Mouse (Mus musculus) c-Kit-positive CD71-positive TER-119-positive erythroid progenitor cells, embryonic 14.5 days (primary cell): ENCODE data around the gene Rasgef1a.

Source experiments
- DNase-seq: peaks from one replicate; pipeline ENCODE4 v3.0.0-alpha.2; 2013; ENCODE audit warnings: low spot score

Rasgef1a gene

DNA sequence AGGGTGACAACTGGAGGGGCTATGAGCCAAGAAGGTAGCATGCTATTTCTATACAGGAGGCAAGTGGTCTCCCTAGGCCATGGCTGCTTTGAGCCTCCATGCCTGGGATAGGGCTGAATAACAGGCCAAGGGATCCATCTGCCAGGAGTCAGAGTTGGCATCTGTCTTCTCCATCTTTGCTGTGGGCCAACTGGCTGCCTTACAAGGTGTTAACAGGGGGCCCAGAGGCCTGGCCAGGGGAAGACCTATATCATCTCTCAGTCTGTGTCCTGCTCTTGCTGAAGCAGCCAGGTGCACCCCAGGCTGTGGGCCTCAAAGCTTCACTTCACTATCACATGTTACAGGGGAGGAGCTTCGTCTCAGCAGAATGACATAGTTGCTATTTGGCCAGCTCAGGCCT is 60.9 kb downstream of the Rasgef1a start:
- no peak for DNase-seq

DNA sequence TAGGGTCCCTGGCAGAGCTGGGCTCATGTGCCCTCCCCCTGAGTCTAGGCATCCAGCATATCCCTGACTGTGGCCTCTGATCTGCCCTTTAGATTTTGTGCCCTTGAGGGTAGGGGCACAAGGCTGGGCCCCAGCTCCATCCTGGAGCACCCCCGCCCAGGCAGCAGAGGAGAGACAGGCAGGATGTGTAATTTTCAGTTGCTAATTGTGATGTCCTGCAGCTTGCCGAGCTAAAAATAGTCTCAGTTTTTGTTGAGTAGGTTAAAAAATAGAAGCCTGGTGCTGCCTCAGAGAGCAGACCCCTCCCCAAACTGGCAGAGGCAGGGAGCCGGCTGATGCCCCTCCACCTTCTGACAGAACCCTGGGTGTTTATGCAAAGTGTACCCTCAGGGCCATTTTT is 62.9 kb downstream of the Rasgef1a start:
- DNase-seq: no peak

DNA sequence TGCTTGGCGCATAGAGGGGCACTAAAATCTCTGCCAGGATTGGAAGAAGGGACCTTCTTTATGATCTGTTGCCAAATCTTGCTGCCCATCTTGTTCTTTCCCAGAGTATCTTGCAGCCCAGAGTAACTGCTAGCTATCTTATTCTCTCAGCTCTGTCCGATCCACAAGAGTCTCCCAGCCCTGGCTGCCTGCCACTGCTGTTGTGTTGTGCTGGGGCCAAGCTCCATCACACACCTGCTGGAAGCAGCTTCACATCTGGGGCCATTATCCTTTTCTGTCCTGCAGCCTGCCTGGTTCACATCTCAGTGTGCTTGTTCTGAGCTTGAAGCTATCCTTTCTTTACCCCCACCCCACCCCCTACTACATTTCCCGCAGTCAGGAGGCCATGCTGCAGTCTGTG is 65.0 kb downstream of the Rasgef1a start:
- DNase-seq: no peak

DNA sequence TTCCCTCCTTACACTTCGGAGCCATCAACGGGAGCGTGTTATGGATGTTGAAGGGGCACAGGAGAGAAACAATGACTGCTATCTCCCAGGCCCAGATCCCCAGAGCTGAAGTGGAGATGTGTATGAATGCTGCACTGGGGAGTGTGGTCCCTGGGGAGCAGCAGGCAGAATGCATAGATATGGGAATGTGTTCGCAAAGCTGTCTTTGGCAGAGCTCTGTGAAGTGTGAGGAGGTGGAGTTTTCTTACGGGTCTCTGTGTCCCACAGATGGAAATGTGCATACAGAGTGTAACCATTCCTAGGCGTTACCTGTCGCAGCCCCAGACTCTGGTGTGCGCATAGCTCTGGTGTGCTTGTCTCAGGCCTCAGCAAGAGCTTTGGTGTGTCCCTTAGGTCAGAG is 65.5 kb downstream of the Rasgef1a start:
- DNase-seq: no peak

DNA sequence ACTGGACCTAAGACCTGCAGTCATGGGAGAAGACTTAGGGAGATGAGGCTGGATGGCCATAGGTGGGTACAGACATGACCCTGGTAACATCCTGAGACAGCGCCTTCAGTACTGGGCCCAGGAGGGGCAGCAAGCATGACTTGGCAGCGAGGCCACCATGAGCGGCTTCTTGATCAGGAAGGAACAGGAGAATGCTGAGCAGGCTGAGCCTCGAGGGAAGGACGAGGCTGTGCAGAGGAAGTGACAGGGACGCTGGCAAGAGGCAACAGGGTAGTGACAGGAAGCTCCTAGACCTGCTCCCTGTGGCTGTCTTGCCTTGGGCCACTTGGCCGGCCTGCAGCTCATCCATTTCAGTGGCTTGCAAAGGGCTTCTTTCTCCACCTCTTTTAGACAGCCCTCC is 66.2 kb downstream of the Rasgef1a start:
- no peak for DNase-seq

DNA sequence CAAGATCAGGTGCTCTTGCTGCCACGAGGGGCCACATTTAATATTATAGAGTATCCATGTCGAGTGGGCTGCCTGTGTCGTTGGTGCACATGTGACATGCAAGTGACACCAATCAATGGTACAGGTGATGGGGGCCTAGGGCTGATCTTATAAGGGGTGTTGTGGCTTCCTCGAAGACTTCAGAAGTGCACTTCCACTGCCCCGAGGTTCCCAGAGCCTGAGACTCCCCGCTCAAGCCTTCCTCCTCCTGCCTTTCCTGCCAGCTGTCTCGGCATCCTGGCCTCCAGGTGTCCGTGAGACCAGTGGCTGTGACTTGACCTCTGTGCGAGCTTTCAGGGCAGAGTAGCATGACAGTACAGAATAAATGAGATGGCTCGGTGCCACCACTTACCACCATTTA is 67.5 kb downstream of the Rasgef1a start:
- no peak for DNase-seq

DNA sequence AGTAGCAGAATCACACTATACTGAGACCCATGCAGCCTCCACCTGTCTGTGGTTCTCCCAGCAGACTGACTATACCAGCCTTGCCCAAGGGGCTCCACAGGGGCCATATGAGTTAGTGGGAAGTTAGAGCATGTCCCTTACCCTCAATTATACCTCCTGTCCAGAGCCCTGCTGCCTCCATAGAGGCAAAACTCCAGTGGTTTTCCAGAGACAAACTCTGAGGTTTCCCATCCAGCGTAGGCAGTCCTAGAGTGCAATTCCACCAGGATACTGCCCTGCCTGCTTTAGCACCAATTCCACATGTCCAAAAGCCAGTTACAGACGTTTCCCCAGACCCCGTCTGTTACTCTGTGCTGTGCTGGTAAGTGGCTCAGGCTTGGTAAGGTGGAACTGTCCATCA is 68.1 kb downstream of the Rasgef1a start:
- DNase-seq: no peak

DNA sequence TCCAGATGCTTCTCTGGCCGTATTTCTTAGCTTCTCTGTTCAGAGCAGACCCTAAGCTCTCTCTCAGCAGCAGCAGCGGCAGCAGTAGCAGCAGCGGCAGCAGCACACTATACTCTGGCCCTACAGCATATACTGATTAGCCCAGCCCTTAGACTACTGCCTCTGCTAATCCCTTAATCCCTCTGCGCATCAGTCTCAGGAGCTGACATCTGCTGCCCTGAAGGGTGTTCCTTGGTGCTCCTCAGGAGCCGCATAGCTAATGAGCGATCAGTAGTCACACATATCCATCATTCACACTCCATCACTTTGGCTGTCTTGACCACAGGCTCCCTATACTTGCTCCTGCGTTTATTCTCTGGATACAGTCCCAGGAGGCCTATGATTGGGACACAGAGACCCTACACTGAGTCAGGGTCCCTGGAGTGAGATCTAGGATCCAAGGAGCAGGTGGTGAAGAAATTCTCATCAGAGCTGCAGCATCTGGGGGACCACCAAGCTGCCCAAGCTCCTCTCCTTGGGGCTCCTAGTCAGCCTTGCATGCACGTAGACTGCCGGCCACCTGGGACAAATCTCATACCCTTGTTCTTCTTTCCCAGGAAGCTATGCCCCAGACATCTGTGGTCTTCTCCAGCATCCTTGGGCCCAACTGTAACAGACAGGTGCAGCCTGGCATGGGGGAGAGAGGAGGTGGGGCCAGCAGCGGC is 68.7 kb downstream of the Rasgef1a start:
- no peak for DNase-seq

DNA sequence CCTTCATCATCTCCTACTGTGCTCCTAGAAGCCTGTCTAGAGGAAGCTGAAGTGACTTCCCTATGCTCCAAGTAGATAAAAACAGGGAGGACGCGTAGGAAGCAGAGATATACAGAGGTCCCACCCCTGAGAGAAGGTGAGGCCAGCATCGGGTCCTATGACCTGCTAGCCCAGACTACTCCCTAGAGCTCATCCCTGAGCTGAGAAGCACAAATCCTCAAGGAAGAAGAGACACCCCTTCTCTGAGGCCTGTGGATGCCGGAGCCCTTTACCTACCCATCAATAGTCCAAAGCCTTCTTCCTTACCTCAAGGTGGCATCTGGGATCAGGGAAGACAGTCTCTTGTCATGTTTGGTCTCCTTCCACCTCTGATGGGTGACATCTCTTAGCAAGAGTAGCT is 69.5 kb downstream of the Rasgef1a start:
- DNase-seq: no peak

DNA sequence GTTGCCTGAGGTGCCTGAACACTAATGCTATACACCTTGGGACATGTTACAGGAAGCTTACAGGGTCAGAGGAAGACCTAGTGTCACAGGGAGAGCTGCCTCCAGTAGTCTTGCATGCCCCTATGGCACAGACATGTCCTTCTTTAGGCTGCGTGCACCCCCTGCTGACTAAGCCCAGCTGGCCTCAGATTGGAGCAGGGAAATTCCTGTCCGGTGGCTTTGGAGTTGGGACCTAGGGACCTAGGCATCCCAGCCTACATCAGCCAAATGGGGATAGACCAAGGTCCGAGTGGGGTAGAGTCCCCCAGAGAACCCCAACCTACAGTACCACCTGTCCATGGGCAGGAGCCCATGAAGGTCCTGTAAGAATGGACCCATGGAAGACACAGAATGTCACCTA is 71.1 kb downstream of the Rasgef1a start:
- DNase-seq: no peak

DNA sequence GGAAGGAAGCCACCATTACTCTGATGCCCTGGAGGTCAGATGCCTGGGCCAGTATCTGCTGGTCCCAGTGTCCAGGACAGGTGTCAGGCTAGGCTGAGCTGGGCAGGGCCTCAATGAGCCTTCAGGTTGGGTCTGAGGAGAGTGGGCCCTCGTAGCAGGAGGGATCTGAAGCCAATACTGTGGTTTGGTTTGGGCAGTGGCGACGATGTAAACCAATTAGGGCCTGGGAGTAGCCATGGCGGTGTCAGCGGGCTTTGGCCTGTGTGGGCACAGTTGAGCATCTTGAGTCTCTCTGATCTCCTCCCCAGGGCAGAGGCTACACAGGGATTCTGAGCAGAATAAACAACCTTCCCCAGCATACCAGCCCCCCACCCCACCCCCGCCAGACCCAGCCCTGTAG is 72.4 kb downstream of the Rasgef1a start:
- no peak for DNase-seq

DNA sequence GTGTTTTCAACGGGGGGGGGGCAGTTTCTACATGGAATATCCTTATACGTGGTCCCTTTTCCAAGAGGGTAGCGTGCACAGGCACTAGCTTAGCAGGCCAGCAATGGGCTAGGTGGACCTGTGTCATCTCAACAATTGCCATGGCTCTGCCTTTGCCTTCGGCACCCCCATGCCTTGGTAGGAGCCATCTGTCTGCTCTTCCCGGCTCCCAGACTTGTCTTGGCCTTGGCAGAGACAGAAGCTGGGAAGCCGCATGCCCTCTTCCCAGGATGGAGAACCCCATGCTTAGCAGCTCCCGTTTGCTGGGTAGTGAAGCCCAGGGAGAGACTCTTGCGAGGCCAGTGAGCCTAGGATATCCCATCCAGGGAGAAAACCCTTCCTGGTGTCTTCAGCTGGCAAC is 73.4 kb downstream of the Rasgef1a start:
- no peak for DNase-seq

DNA sequence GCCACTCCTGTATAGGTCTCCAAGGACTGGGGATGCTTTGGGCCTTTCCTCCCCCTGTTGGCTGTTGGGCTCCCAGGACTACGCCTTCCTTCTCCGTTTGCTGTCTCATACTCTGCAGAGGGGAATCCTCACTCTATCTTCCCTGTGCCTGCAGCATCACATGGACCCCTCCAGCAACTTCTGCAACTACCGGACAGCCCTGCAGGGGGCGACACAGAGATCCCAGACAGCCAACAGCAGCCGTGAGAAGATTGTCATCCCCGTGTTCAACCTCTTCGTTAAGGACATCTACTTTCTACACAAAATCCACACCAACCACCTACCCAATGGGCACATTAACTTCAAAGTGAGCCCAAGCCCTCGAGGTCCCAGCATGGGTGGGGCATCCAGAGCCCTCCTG is 76.7 kb downstream of the Rasgef1a start:
- peak; percentile 4 for DNase-seq

DNA sequence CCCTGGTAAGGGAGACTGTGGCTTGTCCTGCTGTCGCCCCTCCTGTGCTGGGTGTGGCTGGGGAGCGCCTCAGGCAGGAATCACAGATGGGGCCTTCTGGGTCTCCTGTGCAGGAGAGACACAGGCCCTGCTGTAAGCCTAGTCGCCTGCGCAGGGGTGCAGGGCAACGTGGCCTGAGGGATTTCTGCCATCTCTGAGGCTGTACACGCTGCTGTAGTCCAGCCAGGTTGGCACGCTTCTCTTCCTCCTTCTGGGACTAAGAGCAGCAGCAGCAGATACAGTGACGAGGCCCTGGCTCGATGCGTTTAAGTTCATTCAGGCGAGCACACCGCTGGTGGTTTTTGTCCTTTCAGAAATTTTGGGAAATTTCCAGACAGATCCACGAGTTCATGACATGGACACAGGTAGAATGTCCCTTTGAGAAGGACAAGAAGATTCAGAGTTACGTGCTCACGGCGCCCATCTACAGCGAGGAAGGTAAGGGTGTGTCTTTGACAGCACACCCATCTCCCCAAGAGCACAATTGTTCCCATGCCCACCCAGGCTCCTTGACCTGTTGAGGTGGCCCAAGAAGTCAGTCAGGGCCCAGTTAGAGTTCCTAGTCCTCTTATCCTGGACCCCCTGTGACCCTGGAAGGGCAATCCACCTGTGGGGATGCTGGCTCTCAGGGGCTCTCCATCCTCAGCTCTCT is 77.7 kb downstream of the Rasgef1a start:
- no peak for DNase-seq

DNA sequence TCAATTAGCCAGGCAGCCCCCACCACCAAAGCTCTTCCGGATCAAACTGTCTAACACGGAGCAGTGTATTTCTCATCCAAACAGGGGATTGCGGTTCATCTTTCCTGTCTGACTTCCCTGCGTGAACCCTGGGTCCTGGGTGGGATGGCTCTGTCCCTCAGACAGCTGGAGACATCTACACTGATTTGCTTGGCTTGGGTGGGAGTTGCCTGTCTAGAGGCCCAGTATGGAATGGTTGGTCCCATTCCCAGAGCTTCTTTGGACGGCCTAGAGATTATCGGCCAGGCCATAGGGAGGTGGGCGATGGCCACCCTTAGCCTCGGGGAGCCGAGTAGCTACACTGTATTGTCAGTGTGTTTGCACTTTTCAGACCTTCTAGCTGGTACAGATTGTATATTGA is 79.6 kb downstream of the Rasgef1a start:
- DNase-seq: no peak

DNA sequence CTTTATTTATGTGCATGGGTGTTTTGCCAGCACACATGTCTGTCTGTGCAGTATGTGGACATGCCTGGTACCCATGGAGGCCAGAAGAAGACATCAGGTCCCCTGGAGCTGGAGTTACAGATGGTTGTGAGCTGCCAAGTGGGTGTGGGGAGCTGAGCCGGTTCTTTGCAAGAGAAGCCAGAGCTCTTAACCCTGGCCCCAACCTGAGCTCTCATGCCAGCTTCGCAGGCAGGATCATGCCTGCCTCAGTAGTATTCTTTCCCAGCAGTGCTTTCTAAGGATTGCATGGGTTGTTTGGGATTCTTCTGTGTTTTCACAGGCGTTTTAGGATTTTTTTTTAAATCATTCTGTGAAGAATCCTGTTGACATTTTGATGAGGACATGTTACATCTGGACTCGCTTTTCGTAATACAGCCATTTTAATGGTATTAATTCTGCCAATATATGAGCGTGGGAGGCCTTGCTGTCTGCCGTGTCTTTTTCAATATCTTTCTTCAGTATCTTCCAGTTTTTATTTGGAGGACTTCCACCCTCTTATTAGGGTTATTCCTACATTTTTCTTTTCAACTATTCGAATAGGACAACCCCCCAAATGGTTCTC is 86.6 kb downstream of the Rasgef1a start:
- no peak for DNase-seq

DNA sequence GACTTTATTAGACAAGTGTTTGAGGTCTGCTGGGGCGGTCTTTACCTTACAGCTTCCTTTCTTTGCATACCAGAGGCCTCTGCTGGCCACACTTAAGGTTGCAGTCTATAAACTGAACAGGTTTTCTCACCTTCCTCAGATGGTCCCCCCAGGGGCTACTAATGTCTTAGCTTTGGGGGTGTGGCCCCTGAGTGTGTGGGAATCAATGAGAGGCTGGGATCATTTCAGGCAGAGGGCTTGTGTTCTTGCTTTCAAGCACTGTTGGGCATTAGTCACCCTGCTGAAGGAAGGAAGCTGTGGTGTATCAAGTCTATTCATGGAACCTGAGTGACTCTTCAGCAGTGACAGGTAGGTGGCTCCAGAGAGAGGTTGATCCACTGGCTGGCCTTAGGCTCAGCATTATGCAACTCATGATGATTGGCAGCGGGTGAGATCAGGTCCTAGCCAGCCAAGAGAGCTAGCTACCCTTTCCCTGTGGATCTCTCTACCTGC is 88.1 kb downstream of the Rasgef1a start:
- DNase-seq: no peak

DNA sequence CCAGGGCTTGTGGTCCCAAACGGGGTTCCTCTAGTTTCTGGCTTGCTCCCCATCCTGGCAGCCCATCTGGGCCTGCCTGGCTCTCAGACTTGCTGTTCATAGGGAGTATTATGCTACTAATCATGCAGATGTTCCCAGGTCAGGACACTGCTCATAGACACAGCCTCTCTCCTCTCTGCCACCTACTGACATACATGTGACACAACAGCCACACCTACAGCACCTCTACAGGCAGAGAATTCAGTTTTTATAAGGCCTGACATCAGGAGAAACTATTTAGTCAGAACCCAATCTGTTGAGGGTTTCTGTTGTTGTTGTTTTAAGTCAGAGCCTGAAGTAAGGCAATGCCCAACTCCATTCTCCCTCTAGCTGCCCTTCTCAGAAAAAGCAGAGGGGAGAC is 100.6 kb downstream of the Rasgef1a start:
- DNase-seq: no peak

DNA sequence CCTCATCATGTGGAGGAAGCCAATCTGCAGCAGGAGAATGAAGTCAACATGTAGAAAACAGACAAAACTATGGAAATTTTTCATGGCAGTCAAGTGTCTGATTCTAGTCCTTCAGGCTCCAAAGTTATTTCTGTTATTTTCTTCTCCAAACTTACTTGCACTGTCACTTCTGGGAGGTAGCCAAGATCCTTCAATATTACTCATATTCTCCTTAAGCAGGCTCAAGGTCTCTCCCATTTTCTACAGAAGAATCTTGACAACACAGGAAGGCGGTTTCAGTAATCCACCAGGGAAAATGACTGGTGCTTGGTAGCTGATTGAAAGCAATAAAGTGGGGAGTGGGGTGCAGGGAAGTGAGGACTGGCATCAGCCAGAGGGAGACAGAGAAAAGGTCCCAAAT is 111.5 kb downstream of the Rasgef1a start:
- no peak for DNase-seq

DNA sequence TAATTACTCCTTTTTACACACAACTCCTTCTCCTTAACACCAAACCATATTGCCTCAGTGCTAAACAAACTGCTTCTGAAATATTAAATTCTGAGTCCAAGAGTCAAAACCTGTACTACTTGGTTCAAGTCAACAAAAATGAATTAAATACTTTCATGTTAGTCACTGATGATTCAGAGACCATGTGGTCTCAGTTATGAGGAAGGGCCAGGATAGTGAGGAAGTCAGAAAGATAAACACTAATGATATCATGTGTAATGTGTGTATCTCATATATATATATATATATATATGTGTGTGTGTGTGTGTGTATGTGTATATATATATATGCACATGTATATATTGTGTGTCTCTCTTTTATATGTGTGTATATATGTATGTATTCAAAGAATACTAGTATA is 115.3 kb downstream of the Rasgef1a start:
- DNase-seq: no peak

DNA sequence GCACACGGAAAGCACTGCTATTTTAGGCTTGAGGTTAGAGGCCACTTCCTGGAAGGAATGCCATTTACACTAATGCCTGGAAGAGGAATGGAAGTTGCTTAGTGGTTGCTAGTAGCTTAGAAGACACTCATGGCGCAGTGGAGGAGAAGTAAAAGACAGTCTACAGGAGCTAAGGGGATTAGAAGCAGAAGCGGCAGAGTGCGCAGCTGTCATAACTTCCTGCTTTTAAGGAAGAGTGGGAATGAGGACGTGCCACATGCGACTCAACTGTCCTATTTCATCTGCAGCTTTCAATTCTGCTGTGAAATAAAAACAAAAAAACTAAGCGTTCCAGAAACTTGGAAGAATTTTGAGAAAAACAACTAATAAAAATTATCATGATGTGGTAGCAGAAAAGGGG is 116.0 kb downstream of the Rasgef1a start:
- no peak for DNase-seq

DNA sequence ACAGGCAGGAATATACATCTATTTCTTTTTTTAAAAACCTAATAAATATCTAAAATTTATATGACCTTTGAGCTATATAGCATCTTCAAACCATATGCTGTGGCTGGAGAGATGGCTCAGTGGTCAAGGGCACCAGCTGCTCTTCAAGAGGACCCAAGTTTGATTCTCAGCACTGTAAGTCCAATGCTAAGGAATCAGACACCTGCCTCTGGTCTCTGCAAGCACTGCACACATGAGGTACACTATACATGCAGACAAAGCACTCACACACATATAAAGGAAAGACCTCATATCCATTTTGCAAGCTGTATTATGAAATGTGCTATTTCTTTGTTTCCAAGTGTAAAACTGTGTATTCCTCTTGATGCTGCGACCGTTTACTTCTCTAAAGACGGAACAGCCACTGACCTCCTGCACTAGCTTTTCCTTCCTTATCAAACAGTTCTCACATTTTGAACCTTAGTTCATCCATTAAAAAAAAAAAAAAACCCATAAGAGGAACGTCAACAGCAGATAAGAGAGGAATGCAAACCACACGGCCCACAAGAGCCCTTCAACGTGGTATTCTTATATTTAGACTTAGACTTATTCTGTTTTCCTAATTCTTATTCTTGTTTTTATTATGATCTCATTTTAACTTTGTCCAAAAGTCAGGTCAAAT is 116.7 kb downstream of the Rasgef1a start:
- no peak for DNase-seq

DNA sequence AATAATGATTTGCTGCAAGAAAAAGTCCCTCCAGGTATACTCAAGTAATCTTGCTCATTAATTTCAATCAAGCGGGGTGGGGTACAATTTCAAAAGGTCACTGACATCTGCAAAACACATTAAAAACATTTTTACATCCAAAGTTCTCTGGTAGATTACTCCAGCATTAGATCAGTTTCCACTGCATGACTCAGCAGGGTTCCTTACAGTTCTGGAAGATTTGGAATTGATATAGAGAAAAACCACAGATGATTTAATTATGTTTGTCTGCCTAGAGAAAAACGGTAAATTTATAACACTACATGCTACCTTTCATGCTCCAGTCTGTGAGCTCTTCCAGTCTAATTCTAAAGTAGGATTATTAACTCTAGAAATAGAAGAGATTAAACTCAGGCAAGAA is 118.8 kb downstream of the Rasgef1a start:
- DNase-seq: no peak
